In genomic region chr10:5096996-5097753, GRCm38 (mm10) we compare ENCODE assay signal across 11 mouse cellular contexts. TPM values are rescaled to one million over a fixed set of nuclear protein-coding genes. Genes with fewer than 3 reads are reported as not detected.
DNase-seq lines count a peak whose midpoint lies in the region; ATAC-seq and TF ChIP-seq lines count a peak whose summit lies in the region.
"Had no signal": no experiment of that assay in that cellular context is flagged by ENCODE, and none has a peak within 500 bp of the region (broad histone marks: within the 10 kb centered on the region; RNA-seq: fewer than 3 reads in every experiment).

No protein-coding gene starts in this region.

- ATAC-seq in intestine, embryonic 16.5 days = no peak
- no peak for ATAC-seq in erythroid progenitor cell, adult 5-6 weeks (replicated peaks; ENCODE audit: low FRiP score, poor library complexity, severe bottlenecking)

- intact Hi-C loops in gastrocnemius, adult 2 months (cut with DNase I) = no loop called here
- intact Hi-C loops in left cerebral cortex, postnatal 10 days (cut with DNase I) = no loop called here

- peak; percentile 72 for DNase-seq in kidney, postnatal 10 days
- DNase-seq in kidney, adult 18-20 months = no peak
- DNase-seq in cerebellum, postnatal 10 days = peak; percentile 48 to 71
- DNase-seq in gastrocnemius, adult 2 months = peak; percentile 73
- peak; percentile 37 to 38 for DNase-seq in left cerebral cortex, postnatal 10 days (ENCODE audit: extremely low spot score in 1 of 2, low spot score in 2 of 2)
- DNase-seq in Muller cell, postnatal 12 days (ENCODE audit: inconsistent ontology term) = no peak

- H3K4me2 ChIP-seq in intestine, embryonic 16.5 days (ENCODE audit: low read depth, low read length) = no peak overlapping the region
- H3K4me2 ChIP-seq: embryonic facial prominence, embryonic 12.5 days; hindbrain, embryonic 15.5 days; liver, embryonic 15.5 days had no signal

- H3K4me1 ChIP-seq in intestine, embryonic 16.5 days (ENCODE audit: control insufficient read depth, insufficient read depth, low read length) = no peaks in the 10 kb centered on the region
- H3K4me1 ChIP-seq: embryonic facial prominence, embryonic 12.5 days; hindbrain, embryonic 15.5 days; liver, embryonic 15.5 days had no signal

- 64% methylated on average over 10 of the region's 10 CpGs for WGBS in intestine, embryonic 16.5 days

- no peaks in the 10 kb centered on the region for H3K9me3 ChIP-seq in intestine, embryonic 16.5 days (ENCODE audit: control insufficient read depth, low read length)
- H3K9me3 ChIP-seq: embryonic facial prominence, embryonic 12.5 days; hindbrain, embryonic 15.5 days; liver, embryonic 15.5 days had no signal

- no peaks in the 10 kb centered on the region for H3K27me3 ChIP-seq in intestine, embryonic 16.5 days (replicated peaks; ENCODE audit: control insufficient read depth, insufficient read depth, low read length)
- H3K27me3 ChIP-seq: embryonic facial prominence, embryonic 12.5 days; hindbrain, embryonic 15.5 days; liver, embryonic 15.5 days had no signal

- H3K4me3 ChIP-seq in gastrocnemius, adult 2 months = no peak overlapping the region
- H3K4me3 ChIP-seq in intestine, embryonic 16.5 days (ENCODE audit: low read length) = no peak overlapping the region
- H3K4me3 ChIP-seq: embryonic facial prominence, embryonic 12.5 days; hindbrain, embryonic 15.5 days; liver, embryonic 15.5 days had no signal

- H3K27ac ChIP-seq in gastrocnemius, adult 2 months = no peak overlapping the region
- H3K27ac ChIP-seq in intestine, embryonic 16.5 days (ENCODE audit: low read length) = no peak overlapping the region
- H3K27ac ChIP-seq: embryonic facial prominence, embryonic 12.5 days; hindbrain, embryonic 15.5 days; liver, embryonic 15.5 days had no signal

- TF ChIP-seq CTCF in gastrocnemius, adult 2 months (IDR thresholded peaks at IDR 0.05) = no peak

- H3K36me3 ChIP-seq in intestine, embryonic 16.5 days (ENCODE audit: control insufficient read depth, insufficient read depth, low read length) = no peaks in the 10 kb centered on the region

- no peak overlapping the region for H3K9ac ChIP-seq in intestine, embryonic 16.5 days (ENCODE audit: low read depth, low read length)
- H3K9ac ChIP-seq: embryonic facial prominence, embryonic 12.5 days; hindbrain, embryonic 15.5 days; liver, embryonic 15.5 days had no signal

RNA-seq across cellular contexts. Expression of gene Gm10097, which starts 28.2 kb away (rescaled TPM):
- total RNA-seq in gastrocnemius, adult 2 months (2021) = under 1 TPM; 0.23 to 0.36 TPM
- not detected for total RNA-seq in left cerebral cortex, postnatal 10 days (2021)
- 0.06 and 0.09 TPM in 2 replicates for polyA plus RNA-seq in intestine, embryonic 16.5 days (2015; fragmentation: Nextera tagmentation; extraction: Ambion mirVana)
- not detected in 2 replicates for total RNA-seq in erythroid progenitor cell, adult 5-6 weeks (2015; ENCODE audit: low replicate concordance)
- 0.39 TPM in 1 of 2 replicates, not detected in the other for total RNA-seq in erythroid progenitor cell, adult 5-6 weeks (2017; ENCODE audit: low replicate concordance)

Comparison
In these comparisons a context has a peak if more than half of its experiments do, and no peak if none do; other contexts are left out.
1. DNase-seq: peak in kidney, postnatal 10 days (single experiment), cerebellum, postnatal 10 days (2 of 2), gastrocnemius, adult 2 months (single experiment) and left cerebral cortex, postnatal 10 days (2 of 2); none in kidney, adult 18-20 months (single experiment) and Muller cell, postnatal 12 days (single experiment).